Mouse (Mus musculus) urinary bladder, adult 2 months (tissue): Measurements from ENCODE around the gene Crb1. TPM values are rescaled to one million over a fixed set of nuclear protein-coding genes. Genes with fewer than 3 reads are reported as not detected.

Experiments used
- polyA plus RNA-seq: library from polyadenylated mRNA; depleted of rRNA; stranded (reverse); fragments of >200 nt; gene quantifications from 2 replicates; pipeline ENCODE4 v1.2.3, GENCODE M21; 2012; rRNA removed

Gene Crb1
- polyA plus RNA-seq, 1 experiment: 0.15 TPM

Other genes with a start within 250 kb of the Crb1 start
- 6.5 and 7.5 TPM in 2 replicates for gene Zbtb41, start 45.2 kb upstream of the Crb1 start, polyA plus RNA-seq
- 0.40 and 0.46 TPM in 2 replicates for gene Aspm, start 77.7 kb upstream of the Crb1 start, polyA plus RNA-seq
- not detected in 2 replicates for gene F13b, start 124.6 kb upstream of the Crb1 start, polyA plus RNA-seq
- not detected in 2 replicates for gene Cfhr1, start 183.2 kb upstream of the Crb1 start, polyA plus RNA-seq